Mouse (Mus musculus) retina, adult 2 months (tissue): ENCODE measurements at regions not wholly inside any gene's neighbourhood (a gene's known extent, or its start where the extent isn't known, plus 50 kb on each side); places are given as distances from the start of the nearest gene placed in this dataset.
"Not testable (repeated sequence)": the region's sequence is repeated elsewhere in the genome, so short reads cannot be mapped to it uniquely, and the experiment has no call there.

Source experiments
- DNase-seq: peaks from one replicate; pipeline ENCODE4 v3.0.0-alpha.2; 2012; ENCODE audit warnings: low read depth, low spot score

- DNase-seq: no peak
These were observed 113.4 kb downstream of the Sox4 start for GRCm38 (mm10) chr13:28840142-28840541.

- DNase-seq: no peak
These were observed 114.4 kb downstream of the Sox4 start for GRCm38 (mm10) chr13:28839084-28839483.

- DNase-seq: no peak
These were observed 115.3 kb downstream of the Sox4 start for GRCm38 (mm10) chr13:28838216-28838615.

GRCm38 (mm10) chr13:28837196-28837595, 116.3 kb downstream of the Sox4 start:
- not testable (repeated sequence) for DNase-seq

- DNase-seq: no peak
These were observed 119.8 kb downstream of the Sox4 start for GRCm38 (mm10) chr13:28833700-28834065.

- no peak for DNase-seq
These were observed 120.4 kb downstream of the Sox4 start for GRCm38 (mm10) chr13:28832855-28833699.

- DNase-seq: no peak
These were observed 127.2 kb downstream of the Sox4 start for GRCm38 (mm10) chr13:28826284-28826683.

GRCm38 (mm10) chr13:28823985-28824384, 129.5 kb downstream of the Sox4 start:
- DNase-seq: no peak

GRCm38 (mm10) chr13:28823311-28823880, 130.1 kb downstream of the Sox4 start:
- no peak for DNase-seq

- no peak for DNase-seq
These were observed 132.5 kb downstream of the Sox4 start for GRCm38 (mm10) chr13:28820868-28821533.

GRCm38 (mm10) chr13:28814127-28814526, 139.4 kb downstream of the Sox4 start:
- no peak for DNase-seq

- DNase-seq: no peak
These were observed 141.6 kb downstream of the Sox4 start for GRCm38 (mm10) chr13:28811667-28812575.

GRCm38 (mm10) chr13:28811081-28811439, 142.5 kb downstream of the Sox4 start:
- DNase-seq: no peak

GRCm38 (mm10) chr13:28810326-28811080, 143.0 kb downstream of the Sox4 start:
- DNase-seq: no peak

- no peak for DNase-seq
These were observed 148.2 kb downstream of the Sox4 start for GRCm38 (mm10) chr13:28805302-28805701.

GRCm38 (mm10) chr13:28801210-28801954, 152.1 kb downstream of the Sox4 start:
- DNase-seq: no peak

- DNase-seq: no peak
These were observed 152.8 kb downstream of the Sox4 start for GRCm38 (mm10) chr13:28800676-28801075.

- no peak for DNase-seq
These were observed 154.0 kb downstream of the Sox4 start for GRCm38 (mm10) chr13:28799474-28799873.

- no peak for DNase-seq
These were observed 155.7 kb downstream of the Sox4 start for GRCm38 (mm10) chr13:28797617-28798475.
